Mouse (Mus musculus) liver, embryonic 15.5 days (tissue): ENCODE results near the gene Fbxl13. TPM values are rescaled to one million over a fixed set of nuclear protein-coding genes. Genes with fewer than 3 reads are reported as not detected.

Source experiments
- ATAC-seq: fragments of 200-750 bp; cut with Nextera tagmentation; 2 replicates; pipeline ENCODE4 v1.8.0; 2017; ENCODE audit warnings: moderate number of reproducible peaks, mild to moderate bottlenecking, moderate library complexity; ENCODE audit not compliant: insufficient read depth
- H3K27ac ChIP-seq: fragments of 300-500 bp; sonication (generic); replicated peaks from 2 replicates; pipeline ENCODE4 v1.5.1; 2015; ENCODE audit warnings: mild to moderate bottlenecking, inconsistent platforms
- H3K27me3 ChIP-seq: fragments of 300-500 bp; sonication (generic); 2 replicates; pipeline ENCODE4 v1.6.1; 2015; ENCODE audit warnings: mild to moderate bottlenecking, inconsistent platforms
- H3K36me3 ChIP-seq: fragments of 300-500 bp; sonication (generic); replicated peaks from 2 replicates; pipeline ENCODE4 v1.6.1; 2015; ENCODE audit warnings: moderate library complexity, mild to moderate bottlenecking, inconsistent platforms
- H3K4me1 ChIP-seq: fragments of 300-500 bp; sonication (generic); replicated peaks from 2 replicates; pipeline ENCODE4 v1.6.1; 2015; ENCODE audit warnings: inconsistent platforms
- H3K4me2 ChIP-seq: fragments of 300-500 bp; sonication (generic); 2 replicates; pipeline ENCODE4 v1.6.1; 2015; ENCODE audit warnings: moderate library complexity, mild to moderate bottlenecking, inconsistent platforms
- H3K4me3 ChIP-seq: fragments of 300-500 bp; sonication (generic); replicated peaks from 2 replicates; pipeline ENCODE4 v1.5.1; 2015; ENCODE audit warnings: mild to moderate bottlenecking, inconsistent platforms
- H3K9ac ChIP-seq: fragments of 300-500 bp; sonication (generic); 2 replicates; pipeline ENCODE4 v1.6.1; 2015; ENCODE audit warnings: moderate library complexity, mild to moderate bottlenecking, inconsistent platforms
- H3K9me3 ChIP-seq: fragments of 300-500 bp; sonication (generic); replicated peaks from 2 replicates; pipeline ENCODE4 v1.6.1; 2016; ENCODE audit warnings: inconsistent platforms
- WGBS: fragments of 180-500 bp; shearing (Covaris S2); methylation state at CpG from one replicate; pipeline ENCODE4 v1.1.7; 2015; ENCODE audit warnings: mixed read lengths; ENCODE audit not compliant: insufficient replicate concordance; 5-methylcytosine and 5-hydroxymethylcytosine counted together
- polyA plus RNA-seq: library from polyadenylated mRNA; unstranded; fragments of >200 nt; fragmentation: Nextera tagmentation; extraction: Ambion mirVana; gene quantifications from 2 replicates; pipeline ENCODE4 v1.2.1, GENCODE M21; 2015

Fbxl13 gene
- polyA plus RNA-seq, 1 experiment from 2014 or later, result 0.08 TPM

- H3K27me3 ChIP-seq, result no peaks in the 10 kb centered on the region
- no peak overlapping the region for H3K27ac ChIP-seq
- no peaks in the 10 kb centered on the region for H3K9me3 ChIP-seq
- H3K4me1 ChIP-seq, result no peaks in the 10 kb centered on the region
- 0 out of 2 replicates have a peak, but pooled peaks cover 6% of the 10 kb centered on the region for H3K36me3 ChIP-seq
- no peak for ATAC-seq
- H3K4me3 ChIP-seq, result no peak overlapping the region
- H3K9ac ChIP-seq, result no peak overlapping the region
- no peak overlapping the region for H3K4me2 ChIP-seq
- WGBS, result 57% methylated on average over 11 of the region's 11 CpGs
These were observed 162.8 kb downstream of the Fbxl13 start for GRCm38 (mm10) chr5:21482446-21483222.

GRCm38 (mm10) chr5:21481521-21481920 is 163.9 kb downstream of the Fbxl13 start:
- no peak for ATAC-seq
- no peak overlapping the region for H3K27ac ChIP-seq
- no peaks in the 10 kb centered on the region for H3K4me1 ChIP-seq
- no peak overlapping the region for H3K9ac ChIP-seq
- H3K4me2 ChIP-seq, result no peak overlapping the region
- no peaks in the 10 kb centered on the region for H3K9me3 ChIP-seq
- H3K27me3 ChIP-seq, result no peaks in the 10 kb centered on the region
- H3K4me3 ChIP-seq, result no peak overlapping the region
- WGBS, result 75% methylated on average over 6 of the region's 6 CpGs
- 0 out of 2 replicates have a peak, but pooled peaks cover 6% of the 10 kb centered on the region for H3K36me3 ChIP-seq

- H3K36me3 ChIP-seq, result 0 out of 2 replicates have a peak, but pooled peaks cover 6% of the 10 kb centered on the region
- no peaks in the 10 kb centered on the region for H3K27me3 ChIP-seq
- H3K9me3 ChIP-seq, result no peaks in the 10 kb centered on the region
- no peak overlapping the region for H3K4me2 ChIP-seq
- H3K4me1 ChIP-seq, result no peaks in the 10 kb centered on the region
- H3K27ac ChIP-seq, result no peak overlapping the region
- 50% methylated on average over 5 of the region's 5 CpGs for WGBS
- ATAC-seq, result no peak
- H3K4me3 ChIP-seq, result no peak overlapping the region
- no peak overlapping the region for H3K9ac ChIP-seq
These were observed 165.7 kb downstream of the Fbxl13 start for GRCm38 (mm10) chr5:21479746-21480145.

- Histone ChIP-seq H3K27me3 (no peaks in the 10 kb centered on the region), H3K4me1 (no peaks in the 10 kb centered on the region), H3K27ac (no peak overlapping the region), H3K4me3 (no peak overlapping the region), H3K9ac (no peak overlapping the region), H3K9me3 (no peaks in the 10 kb centered on the region), H3K36me3 (0 out of 2 replicates have a peak, but pooled peaks cover 6% of the 10 kb centered on the region), H3K4me2 (no peak overlapping the region)
- no peak for ATAC-seq
- 80% methylated on average over 5 of the region's 5 CpGs for WGBS
These were observed 167.0 kb downstream of the Fbxl13 start for GRCm38 (mm10) chr5:21478428-21478827.

- ATAC-seq, result no peak
These were observed 177.3 kb downstream of the Fbxl13 start for GRCm38 (mm10) chr5:21468100-21468499.

GRCm38 (mm10) chr5:21467387-21467786 is 178.0 kb downstream of the Fbxl13 start:
- Histone ChIP-seq H3K36me3 (no peaks in the 10 kb centered on the region), H3K4me1 (no peaks in the 10 kb centered on the region), H3K4me3 (no peak overlapping the region), H3K9ac (no peak overlapping the region), H3K4me2 (no peak overlapping the region), H3K9me3 (no peaks in the 10 kb centered on the region), H3K27me3 (no peaks in the 10 kb centered on the region), H3K27ac (no peak overlapping the region)
- no peak for ATAC-seq
- 63% methylated on average over 7 of the region's 7 CpGs for WGBS

More at GRCm38 (mm10) chr5:21468100-21468499, 177.3 kb downstream of the Fbxl13 start:
- no peak overlapping the region for H3K9ac ChIP-seq
- 82% methylated on average over 12 of the region's 12 CpGs for WGBS
- H3K27ac ChIP-seq, result no peak overlapping the region
- no peaks in the 10 kb centered on the region for H3K9me3 ChIP-seq
- H3K4me1 ChIP-seq, result no peaks in the 10 kb centered on the region
- H3K4me2 ChIP-seq, result no peak overlapping the region
- H3K36me3 ChIP-seq, result no peaks in the 10 kb centered on the region
- no peaks in the 10 kb centered on the region for H3K27me3 ChIP-seq
- H3K4me3 ChIP-seq, result no peak overlapping the region

- Histone ChIP-seq H3K27me3 (no peaks in the 10 kb centered on the region), H3K36me3 (no peaks in the 10 kb centered on the region), H3K9ac (no peak overlapping the region), H3K4me2 (no peak overlapping the region), H3K9me3 (no peaks in the 10 kb centered on the region), H3K4me3 (no peak overlapping the region), H3K27ac (no peak overlapping the region), H3K4me1 (no peaks in the 10 kb centered on the region)
- WGBS, result 64% methylated on average over 8 of the region's 8 CpGs
- ATAC-seq, result no peak
These were observed 204.5 kb downstream of the Fbxl13 start for GRCm38 (mm10) chr5:21440833-21441530.

- no peaks in the 10 kb centered on the region for H3K27me3 ChIP-seq
- H3K36me3 ChIP-seq, result 0 out of 2 replicates have a peak, but pooled peaks cover 2% of the 10 kb centered on the region
- H3K27ac ChIP-seq, result no peak overlapping the region
- no peaks in the 10 kb centered on the region for H3K4me1 ChIP-seq
- 75% methylated on average over 7 of the region's 7 CpGs for WGBS
- H3K4me3 ChIP-seq, result no peak overlapping the region
- no peaks in the 10 kb centered on the region for H3K9me3 ChIP-seq
- H3K9ac ChIP-seq, result no peak overlapping the region
- no peak overlapping the region for H3K4me2 ChIP-seq
- ATAC-seq, result no peak
These were observed 205.9 kb downstream of the Fbxl13 start for GRCm38 (mm10) chr5:21439446-21440110.

- no peaks in the 10 kb centered on the region for H3K9me3 ChIP-seq
- H3K27ac ChIP-seq, result no peak overlapping the region
- 76% methylated on average over 9 of the region's 9 CpGs for WGBS
- H3K4me3 ChIP-seq, result no peak overlapping the region
- ATAC-seq, result no peak
- no peaks in the 10 kb centered on the region for H3K4me1 ChIP-seq
- no peaks in the 10 kb centered on the region for H3K27me3 ChIP-seq
- no peak overlapping the region for H3K9ac ChIP-seq
- no peak overlapping the region for H3K4me2 ChIP-seq
- H3K36me3 ChIP-seq, result 0 out of 2 replicates have a peak, but pooled peaks cover 2% of the 10 kb centered on the region
These were observed 207.0 kb downstream of the Fbxl13 start for GRCm38 (mm10) chr5:21438428-21438827.

GRCm38 (mm10) chr5:21436471-21436975 is 208.9 kb downstream of the Fbxl13 start:
- ATAC-seq, result no peak
- no peaks in the 10 kb centered on the region for H3K27me3 ChIP-seq

More at GRCm38 (mm10) chr5:21436471-21436975, 208.9 kb downstream of the Fbxl13 start:
- Histone ChIP-seq H3K4me1 (no peaks in the 10 kb centered on the region), H3K9me3 (no peaks in the 10 kb centered on the region), H3K9ac (no peak overlapping the region), H3K4me3 (no peak overlapping the region), H3K27ac (no peak overlapping the region), H3K4me2 (no peak overlapping the region), H3K36me3 (0 out of 2 replicates have a peak, but pooled peaks cover 2% of the 10 kb centered on the region)
- WGBS, result 72% methylated on average over 8 of the region's 8 CpGs
